Mouse (Mus musculus): ENCODE measurements around the gene Ppp2r5e. TPM values are rescaled to one million over a fixed set of nuclear protein-coding genes. Genes with fewer than 3 reads are reported as not detected.

Ppp2r5e gene
- 38.5 TPM for polyA plus RNA-seq (2015; fragmentation: Illumina TruSeq; extraction: RNeasy Lipid Tissue Mini Kit (QIAGEN cat#74804); ENCODE audit: insufficient read depth, low replicate concordance)

GRCm38 (mm10) chr12:75596154-75597002 is at the start of gene Ppp2r5e:
Gene Ppp2r5e, minus strand, starts transcription at chr12:75596245.

DNA sequence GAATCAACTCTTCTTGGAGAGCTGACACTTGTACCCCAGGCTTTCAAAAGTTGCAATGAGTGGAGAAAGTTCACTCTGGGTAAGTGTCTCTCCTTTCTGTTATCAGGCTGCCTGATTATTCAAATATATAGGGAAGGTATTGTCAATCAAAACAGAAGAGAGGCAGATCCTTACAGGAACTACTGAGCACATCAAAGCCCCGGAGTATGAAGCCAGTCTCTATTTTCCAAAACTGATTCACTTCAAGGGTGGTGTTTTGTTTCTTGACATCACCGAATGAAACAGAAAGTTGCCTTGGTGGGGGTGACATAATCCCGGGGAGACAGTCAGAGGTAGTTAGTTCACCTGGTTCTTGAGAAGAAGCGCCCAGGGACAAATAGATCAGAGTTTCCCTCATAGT is 179.4 kb downstream of the Ppp2r5e start, which contains the start of gene Gphb5:
Gene Gphb5, minus strand, starts transcription at position 101 of the 400 bp plus-strand sequence.

Other genes with a start within 250 kb of the Ppp2r5e start
- not detected for gene Gphb5, start 179.5 kb downstream of the Ppp2r5e start, polyA plus RNA-seq (2015; fragmentation: Illumina TruSeq; extraction: RNeasy Lipid Tissue Mini Kit (QIAGEN cat#74804); ENCODE audit: insufficient read depth, low replicate concordance)
- 6.2 TPM for gene Wdr89, start 73.3 kb upstream of the Ppp2r5e start, polyA plus RNA-seq (2015; fragmentation: Illumina TruSeq; extraction: RNeasy Lipid Tissue Mini Kit (QIAGEN cat#74804); ENCODE audit: insufficient read depth, low replicate concordance)
- 60.8 TPM for gene Sgpp1, start 139.5 kb upstream of the Ppp2r5e start, polyA plus RNA-seq (2015; fragmentation: Illumina TruSeq; extraction: RNeasy Lipid Tissue Mini Kit (QIAGEN cat#74804); ENCODE audit: insufficient read depth, low replicate concordance)
- 24.5 TPM for gene Syne2, start 221.9 kb upstream of the Ppp2r5e start, polyA plus RNA-seq (2015; fragmentation: Illumina TruSeq; extraction: RNeasy Lipid Tissue Mini Kit (QIAGEN cat#74804); ENCODE audit: insufficient read depth, low replicate concordance)